Mouse (Mus musculus) right cerebral cortex, postnatal 25 days (tissue): ENCODE measurements at regions not wholly inside any gene's neighbourhood (a gene's known extent, or its start where the extent isn't known, plus 50 kb on each side); places are given as distances from the start of the nearest gene placed in this dataset.

Experiments
- DNase-seq: peaks from one replicate; pipeline ENCODE4 v3.0.0; 2022

GRCm38 (mm10) chr15:10838584-10839288 is 113.4 kb upstream of the C1qtnf3 start:
- no peak for DNase-seq

- DNase-seq = peak; percentile 76
These were observed 111.5 kb upstream of the C1qtnf3 start for GRCm38 (mm10) chr15:10840621-10841034.

- DNase-seq = no peak
These were observed 109.0 kb upstream of the C1qtnf3 start for GRCm38 (mm10) chr15:10843060-10843695.

GRCm38 (mm10) chr15:10846722-10847121 is 105.4 kb upstream of the C1qtnf3 start:
- no peak for DNase-seq

DNA sequence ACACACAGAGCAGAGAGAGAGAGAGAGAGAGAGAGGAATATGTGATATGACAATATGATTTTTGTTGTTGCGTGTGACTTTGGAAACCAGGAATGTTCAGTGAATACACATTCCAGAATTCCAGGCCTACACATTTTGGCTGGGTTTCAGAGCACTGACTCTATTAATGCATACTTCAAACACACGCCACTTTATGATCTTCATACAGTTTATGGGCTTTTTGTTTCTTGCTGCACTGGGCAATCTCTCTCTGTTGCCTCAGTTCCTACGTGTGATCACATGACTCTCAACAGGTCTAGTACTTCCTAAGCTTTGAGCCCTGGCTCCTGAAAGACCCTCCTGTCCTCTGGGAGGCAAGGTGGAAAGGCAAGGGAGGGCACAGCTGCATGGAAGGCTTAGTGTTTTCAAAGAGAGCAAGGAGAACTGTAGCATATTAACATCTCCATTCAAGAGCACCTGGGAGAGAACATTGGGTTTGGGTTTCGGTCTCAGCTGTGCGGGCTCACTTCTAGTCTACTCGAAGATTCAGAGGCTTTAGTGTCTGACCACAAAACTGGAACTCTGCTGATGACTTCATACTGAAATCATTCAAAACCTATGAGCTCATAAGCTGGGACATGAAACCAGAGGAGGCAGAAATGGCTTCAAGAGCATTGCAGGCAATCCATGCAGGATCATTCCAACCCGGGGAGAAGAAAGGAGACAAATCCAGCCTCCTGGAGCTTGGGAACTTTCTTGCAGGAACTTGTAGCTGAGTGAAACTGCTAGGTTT is 87.9 kb upstream of the C1qtnf3 start:
- DNase-seq = no peak

DNA sequence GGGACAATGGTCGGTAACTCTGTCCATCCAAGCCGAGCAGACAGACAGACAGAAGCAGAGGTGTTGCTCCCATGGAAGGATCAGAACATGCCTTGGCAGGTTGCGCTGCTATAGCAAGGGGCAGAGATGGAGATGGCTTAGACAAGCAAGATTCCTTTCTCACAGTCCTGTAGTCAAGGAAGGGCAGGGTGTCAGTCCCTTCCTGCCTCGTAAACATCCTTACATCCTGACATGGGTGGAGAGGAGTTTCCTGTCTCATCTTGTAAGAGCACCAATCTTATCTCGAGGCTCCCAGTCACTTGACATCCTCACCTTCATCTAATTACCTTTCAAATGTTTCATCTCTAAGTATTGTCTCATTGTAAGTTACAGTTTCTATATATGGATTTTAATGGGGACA is 87.0 kb upstream of the C1qtnf3 start:
- no peak for DNase-seq

DNA sequence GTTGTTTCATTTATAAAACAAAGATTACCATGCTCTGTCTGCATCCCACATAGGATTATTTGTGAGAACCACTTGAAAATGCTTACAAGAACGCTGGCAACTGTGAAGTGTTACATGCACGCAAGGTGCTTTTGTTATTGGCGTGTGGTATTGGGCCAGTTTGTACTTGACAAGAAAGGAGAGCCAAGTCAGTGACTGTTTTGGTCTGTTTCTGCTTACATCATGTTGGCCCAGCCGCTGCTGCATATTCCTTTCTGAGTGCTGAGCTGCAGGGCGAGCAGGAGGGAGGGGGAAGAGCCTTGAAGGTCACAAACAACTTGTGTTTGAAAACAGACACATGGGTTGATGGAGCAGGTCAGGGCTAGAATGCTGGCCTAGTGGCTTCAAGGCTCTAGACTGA is 85.3 kb upstream of the C1qtnf3 start:
- DNase-seq = peak; percentile 20

DNA sequence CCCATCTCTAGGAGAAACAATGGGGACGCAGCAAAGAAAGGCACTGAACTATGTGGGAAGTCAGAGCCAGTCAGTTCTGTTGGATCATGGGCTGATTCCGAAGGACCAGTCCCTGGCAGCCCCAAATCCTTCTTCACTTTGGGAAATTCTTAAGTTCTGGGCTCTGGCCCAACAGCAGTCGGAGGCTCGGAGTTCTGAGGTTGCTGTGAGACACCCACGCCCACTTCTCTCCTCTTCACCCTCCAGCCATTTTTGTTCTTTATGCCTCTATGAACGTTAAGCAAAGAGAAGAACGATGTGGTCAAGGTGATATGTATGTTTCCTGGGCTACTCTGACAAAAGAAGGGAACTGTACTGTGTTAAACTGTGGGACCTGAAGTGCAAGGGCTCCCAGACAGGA is 84.0 kb upstream of the C1qtnf3 start:
- DNase-seq = peak; percentile 12

- no peak for DNase-seq
These were observed 83.2 kb upstream of the C1qtnf3 start for GRCm38 (mm10) chr15:10868716-10869585.

- no peak for DNase-seq
These were observed 82.3 kb upstream of the C1qtnf3 start for GRCm38 (mm10) chr15:10869879-10870278.

DNA sequence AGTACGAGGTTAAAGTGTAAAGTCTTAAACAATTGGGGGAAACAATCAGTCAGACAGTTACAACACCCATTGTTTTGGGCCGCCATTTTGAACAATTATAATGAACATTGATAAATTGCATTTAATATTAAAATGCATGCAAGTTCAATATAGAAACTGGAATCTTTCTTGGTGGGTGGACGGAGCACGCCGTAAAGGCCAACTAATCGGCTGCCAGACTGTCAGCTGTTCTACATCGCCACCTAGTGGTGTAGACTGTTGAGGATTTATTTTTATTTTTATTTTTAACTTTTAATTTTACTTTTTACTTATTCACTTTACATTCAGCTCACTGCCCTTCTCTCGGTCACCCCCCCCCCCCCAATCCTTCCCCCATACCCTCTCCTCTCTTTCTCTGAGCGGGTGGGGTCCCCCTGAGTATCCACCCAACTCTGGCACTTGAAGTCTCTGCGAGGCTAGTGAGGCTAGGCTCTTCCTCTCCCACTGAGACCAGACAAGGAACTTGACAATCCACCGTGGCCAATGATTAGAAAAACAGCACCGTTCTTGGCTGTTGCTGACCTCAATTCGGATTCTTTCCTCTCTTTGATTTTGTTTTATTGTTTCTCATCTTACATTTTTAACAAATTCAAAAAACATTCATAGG is 79.7 kb upstream of the C1qtnf3 start:
- no peak for DNase-seq

DNA sequence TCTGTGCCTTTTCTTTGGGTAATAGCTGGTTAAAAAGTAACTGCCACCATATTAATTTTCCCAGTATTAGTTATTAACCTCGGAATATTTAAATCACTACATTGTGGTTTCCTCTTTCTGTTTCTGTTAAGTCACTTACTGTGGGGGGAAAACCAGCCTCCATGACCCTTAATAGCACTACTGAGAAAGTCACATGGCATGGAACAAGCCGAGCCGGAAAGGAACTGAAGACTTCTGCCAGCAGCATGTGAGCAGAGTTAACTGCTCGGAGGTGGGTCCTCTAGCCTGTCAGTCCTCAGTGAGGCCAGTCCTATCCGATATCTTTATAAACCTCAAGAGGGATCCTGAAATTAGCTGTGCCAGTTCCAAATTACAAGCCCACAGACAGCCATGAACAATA is 75.8 kb upstream of the C1qtnf3 start:
- no peak for DNase-seq

GRCm38 (mm10) chr15:10881726-10882125 is 70.4 kb upstream of the C1qtnf3 start:
- no peak for DNase-seq

DNA sequence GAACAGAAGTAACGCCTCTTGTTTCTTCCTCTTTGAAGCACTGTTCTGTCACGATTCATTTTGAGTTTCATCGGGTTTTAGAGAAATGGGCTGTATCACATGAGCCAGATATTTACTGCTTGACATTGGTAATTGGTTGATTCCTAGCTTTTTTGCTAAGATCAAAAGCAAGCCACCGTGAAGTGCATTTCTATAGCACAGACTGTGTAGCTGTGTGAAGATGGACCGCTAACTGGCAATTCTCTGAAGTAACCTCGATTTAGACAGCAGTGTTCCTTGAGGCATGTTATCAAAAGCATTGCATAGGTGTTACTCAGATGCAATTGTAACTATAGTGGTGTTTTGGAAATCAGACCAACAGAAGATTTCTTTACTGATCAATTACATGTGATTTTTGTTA is 64.1 kb upstream of the C1qtnf3 start:
- DNase-seq = no peak

GRCm38 (mm10) chr15:10890220-10890921 is 61.8 kb upstream of the C1qtnf3 start:
- no peak for DNase-seq

GRCm38 (mm10) chr15:10898309-10898708 is 53.8 kb upstream of the C1qtnf3 start:
- no peak for DNase-seq

GRCm38 (mm10) chr15:10898715-10899486 is 53.2 kb upstream of the C1qtnf3 start:
- DNase-seq = no peak

- no peak for DNase-seq
These were observed 52.2 kb upstream of the C1qtnf3 start for GRCm38 (mm10) chr15:10899904-10900303.

- DNase-seq = no peak
These were observed 51.1 kb upstream of the C1qtnf3 start for GRCm38 (mm10) chr15:10901075-10901474.

DNA sequence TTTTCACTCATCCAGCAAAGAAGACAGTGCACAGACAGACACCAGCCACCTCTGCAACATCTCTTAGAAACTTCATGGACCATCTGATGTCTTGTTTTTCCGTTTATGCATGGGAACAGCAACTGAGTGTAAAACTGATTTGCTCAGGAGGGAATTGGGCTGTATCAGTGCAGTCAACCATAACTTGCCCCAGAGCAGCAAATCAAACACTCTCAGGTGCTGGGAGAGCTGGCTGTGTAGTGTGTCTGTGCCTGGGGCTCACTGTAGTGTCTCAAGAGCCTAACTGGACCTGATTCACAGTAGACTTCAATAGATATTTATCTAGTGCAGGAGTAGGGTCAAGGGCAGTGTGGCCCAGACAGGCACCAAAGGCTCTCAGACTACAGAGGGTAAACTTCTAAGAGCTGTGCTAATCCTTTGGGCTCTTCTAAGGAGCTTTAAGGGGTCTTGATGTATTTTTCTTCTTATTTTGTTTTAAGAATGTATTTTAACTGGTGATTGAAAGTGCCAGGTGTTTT is 50.3 kb upstream of the C1qtnf3 start:
- no peak for DNase-seq
